Mouse (Mus musculus) stomach, embryonic 15.5 days (tissue): ENCODE measurements around the gene Homer1. TPM values are rescaled to one million over a fixed set of nuclear protein-coding genes. Genes with fewer than 3 reads are reported as not detected.

ENCODE experiments used
- ATAC-seq: fragments of 200-750 bp; cut with Nextera tagmentation; 2 replicates; pipeline ENCODE4 v1.8.0; 2017; ENCODE audit warnings: low read depth, moderate number of reproducible peaks, moderate TSS enrichment; ENCODE audit not compliant: insufficient read depth, low FRiP score
- H3K27ac ChIP-seq: fragments of 300-500 bp; sonication (generic); 2 replicates; pipeline ENCODE4 v1.5.1; 2015; ENCODE audit warnings: mild to moderate bottlenecking, inconsistent platforms
- H3K27me3 ChIP-seq: fragments of 300-500 bp; sonication (generic); replicated peaks from 2 replicates; pipeline ENCODE4 v1.6.1; 2015; ENCODE audit warnings: inconsistent platforms
- H3K36me3 ChIP-seq: fragments of 300-500 bp; sonication (generic); 2 replicates; pipeline ENCODE4 v1.6.1; 2015; ENCODE audit warnings: inconsistent platforms
- H3K4me1 ChIP-seq: fragments of 300-500 bp; sonication (generic); 2 replicates; pipeline ENCODE4 v1.6.1; 2015; ENCODE audit warnings: inconsistent platforms
- H3K4me2 ChIP-seq: fragments of 300-500 bp; sonication (generic); 2 replicates; pipeline ENCODE4 v1.6.1; 2015; ENCODE audit warnings: mild to moderate bottlenecking, inconsistent platforms
- H3K4me3 ChIP-seq: fragments of 300-500 bp; sonication (generic); replicated peaks from 2 replicates; pipeline ENCODE4 v1.5.1; 2015; ENCODE audit warnings: inconsistent platforms
- H3K9ac ChIP-seq: fragments of 300-500 bp; sonication (generic); 2 replicates; pipeline ENCODE4 v1.6.1; 2015; ENCODE audit warnings: inconsistent platforms
- H3K9me3 ChIP-seq: fragments of 300-500 bp; sonication (generic); 2 replicates; pipeline ENCODE4 v1.6.1; 2016; ENCODE audit warnings: inconsistent platforms
- WGBS: fragments of 180-500 bp; shearing (Covaris S2); methylation state at CpG from one replicate; pipeline ENCODE4 v1.1.7; 2015; 5-methylcytosine and 5-hydroxymethylcytosine counted together
- polyA plus RNA-seq: library from polyadenylated mRNA; unstranded; fragments of >200 nt; fragmentation: Nextera tagmentation; extraction: Ambion mirVana; gene quantifications from 2 replicates; pipeline ENCODE4 v1.2.1, GENCODE M21; 2015

The Homer1 gene
- polyA plus RNA-seq, 1 experiment from 2014 or later = 5.1 TPM

DNA sequence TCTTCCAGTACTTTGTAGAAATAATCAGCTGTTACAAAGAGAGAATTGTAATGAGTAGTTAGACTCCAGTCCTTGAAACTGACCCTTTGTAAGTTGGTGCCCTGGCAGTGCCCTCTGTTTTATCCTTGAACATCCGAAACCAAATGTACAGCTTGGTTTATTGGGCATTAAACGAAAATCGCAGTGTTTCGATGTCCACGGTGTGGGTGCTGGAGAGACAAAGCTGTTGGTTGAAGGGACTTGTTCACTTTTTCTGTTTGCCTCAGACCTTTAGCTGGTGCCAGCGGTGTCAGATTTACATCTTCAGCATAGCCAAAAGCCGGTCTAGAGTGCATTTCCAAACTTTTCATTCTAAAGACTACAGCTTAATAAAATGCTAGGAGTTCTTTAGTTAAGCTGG lies 6.2 kb downstream of the Homer1 start:
- H3K4me2 ChIP-seq = peak overlapping the region; percentile 80
- 23% methylated on average over 7 of the region's 7 CpGs for WGBS
- ATAC-seq = no peak
- peak overlapping the region; percentile 90 for H3K4me3 ChIP-seq
- no peaks in the 10 kb centered on the region for H3K36me3 ChIP-seq
- H3K27me3 ChIP-seq = no peaks in the 10 kb centered on the region
- H3K27ac ChIP-seq = no peak overlapping the region
- peaks cover 6% of the 10 kb centered on the region; the same call in 1 of the 2 replicates for H3K4me1 ChIP-seq
- no peak overlapping the region for H3K9ac ChIP-seq
- no peaks in the 10 kb centered on the region for H3K9me3 ChIP-seq

DNA sequence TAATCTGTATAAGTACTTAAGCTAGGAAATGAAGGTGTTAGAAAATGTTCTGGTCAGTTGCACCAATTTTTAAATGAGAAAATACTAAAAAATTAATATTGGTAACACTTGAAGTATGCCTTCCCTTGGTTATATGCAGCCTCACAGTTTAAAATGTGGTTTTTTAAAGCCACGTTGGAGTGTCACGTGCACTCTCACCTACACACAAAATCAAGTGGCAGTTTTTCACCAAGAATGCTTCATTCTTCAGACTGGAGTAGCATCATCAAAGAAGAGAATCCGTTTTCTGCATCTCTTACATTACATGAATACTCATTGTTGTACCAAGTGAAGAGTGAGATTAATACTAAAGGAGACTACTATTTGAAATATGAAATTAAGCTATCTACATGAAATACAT lies 7.1 kb downstream of the Homer1 start:
- ATAC-seq = no peak
- H3K27me3 ChIP-seq = no peaks in the 10 kb centered on the region
- no peaks in the 10 kb centered on the region for H3K36me3 ChIP-seq
- H3K27ac ChIP-seq = no peak overlapping the region
- 65% methylated on average over 3 of the region's 3 CpGs for WGBS
- no peak overlapping the region for H3K9ac ChIP-seq
- no peak overlapping the region for H3K4me2 ChIP-seq
- no peak overlapping the region for H3K4me3 ChIP-seq
- no peaks in the 10 kb centered on the region for H3K9me3 ChIP-seq
- H3K4me1 ChIP-seq = peaks cover 6% of the 10 kb centered on the region; the same call in 1 of the 2 replicates

DNA sequence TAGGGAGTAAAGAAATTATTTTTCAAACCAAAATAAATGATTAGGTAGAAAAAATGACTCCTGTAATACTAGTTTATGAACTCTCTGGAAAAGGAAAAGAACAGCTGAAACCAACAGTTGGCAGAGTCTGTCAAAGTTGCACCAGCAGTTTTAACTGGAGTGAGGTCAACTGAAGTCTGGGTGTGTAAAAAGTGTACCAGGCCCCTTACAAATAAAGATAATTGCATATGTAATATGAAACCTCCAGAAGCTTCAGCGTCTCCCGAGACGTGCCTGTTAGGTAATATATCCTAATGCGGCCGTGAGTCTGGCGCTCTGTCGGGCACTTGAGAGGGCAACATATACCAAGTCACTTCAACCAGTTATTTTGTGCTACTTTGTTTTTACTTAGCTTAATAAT lies 8.3 kb downstream of the Homer1 start:
- 23% methylated on average over 7 of the region's 7 CpGs for WGBS
- no peak for ATAC-seq
- Histone ChIP-seq H3K9ac (no peak overlapping the region), H3K27ac (no peak overlapping the region), H3K9me3 (no peaks in the 10 kb centered on the region), H3K36me3 (no peaks in the 10 kb centered on the region), H3K27me3 (no peaks in the 10 kb centered on the region), H3K4me2 (peak overlapping the region; percentile 13; the same call in 1 of the 2 replicates), H3K4me3 (no peak overlapping the region), H3K4me1 (peaks cover 6% of the 10 kb centered on the region; the same call in 1 of the 2 replicates)

DNA sequence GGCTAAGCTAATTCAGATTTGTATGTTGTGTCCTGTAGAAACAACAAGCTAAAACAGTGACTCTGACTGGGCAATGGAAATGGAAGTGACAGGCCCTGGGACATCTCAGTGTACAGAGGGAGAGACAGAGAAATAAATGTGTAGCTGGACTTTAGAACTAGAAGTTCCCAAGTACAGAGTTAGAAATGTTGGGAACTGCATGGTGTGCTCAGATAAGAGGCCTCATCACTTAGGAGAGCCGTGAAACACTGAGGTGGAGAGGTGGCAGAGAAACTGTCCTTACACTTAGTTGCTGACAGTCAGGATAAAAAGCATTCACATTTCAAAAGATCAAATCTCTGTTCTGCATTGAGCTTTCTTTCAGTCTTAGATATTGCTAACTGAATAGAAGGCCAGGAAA lies 9.9 kb downstream of the Homer1 start:
- Histone ChIP-seq H3K27ac (no peak overlapping the region), H3K4me3 (no peak overlapping the region), H3K4me1 (peaks cover 6% of the 10 kb centered on the region; the same call in 1 of the 2 replicates), H3K27me3 (no peaks in the 10 kb centered on the region), H3K9me3 (no peaks in the 10 kb centered on the region), H3K9ac (no peak overlapping the region), H3K4me2 (no peak overlapping the region), H3K36me3 (no peaks in the 10 kb centered on the region)
- 43% methylated on average over 1 of the region's 1 CpGs for WGBS
- ATAC-seq = no peak

DNA sequence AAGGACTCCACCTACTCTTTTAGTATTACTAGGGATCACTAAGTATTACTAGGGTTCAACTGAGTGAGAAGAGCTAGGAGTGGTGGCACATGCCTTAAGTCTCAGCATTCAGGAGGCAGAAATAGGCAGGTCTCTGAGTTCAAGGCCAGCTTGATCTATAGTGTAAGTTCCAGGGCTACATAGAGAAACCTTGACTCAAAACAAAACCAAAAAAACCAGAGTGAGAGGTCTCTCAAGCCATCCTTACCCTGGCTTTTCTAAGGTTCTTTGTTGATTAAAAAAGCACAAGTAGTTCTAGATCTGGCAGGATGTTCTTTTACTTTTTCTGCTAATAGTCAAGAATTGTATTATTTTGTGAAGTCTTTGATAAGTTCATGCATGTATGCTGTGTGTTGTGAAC lies 13.1 kb downstream of the Homer1 start:
- H3K9me3 ChIP-seq = no peaks in the 10 kb centered on the region
- ATAC-seq = no peak
- no peaks in the 10 kb centered on the region for H3K4me1 ChIP-seq
- no peaks in the 10 kb centered on the region for H3K36me3 ChIP-seq
- H3K4me2 ChIP-seq = no peak overlapping the region
- no peak overlapping the region for H3K27ac ChIP-seq
- H3K9ac ChIP-seq = no peak overlapping the region
- no peak overlapping the region for H3K4me3 ChIP-seq
- H3K27me3 ChIP-seq = no peaks in the 10 kb centered on the region

DNA sequence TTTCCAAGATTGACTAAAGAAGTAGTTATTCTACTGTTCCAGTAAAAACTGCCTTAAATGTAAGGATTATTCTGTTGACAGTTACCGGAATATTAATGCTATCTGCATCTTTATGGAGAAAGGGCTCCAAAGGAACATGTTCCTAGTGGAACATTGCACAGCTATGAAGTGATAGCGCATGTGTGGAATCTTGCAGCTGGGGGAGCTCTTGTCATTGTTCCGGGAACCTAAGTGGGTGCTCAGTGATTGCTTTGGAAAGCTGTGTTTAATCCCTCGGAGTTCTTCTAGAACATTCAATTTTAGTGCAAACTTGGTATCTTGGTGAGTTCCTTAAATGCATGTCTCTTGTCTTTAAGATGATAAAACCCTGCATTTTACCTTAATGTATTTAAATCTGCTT lies 14.9 kb downstream of the Homer1 start:
- 86% methylated on average over 4 of the region's 4 CpGs for WGBS
- ATAC-seq = no peak
- no peak overlapping the region for H3K9ac ChIP-seq
- H3K27me3 ChIP-seq = no peaks in the 10 kb centered on the region
- H3K4me3 ChIP-seq = no peak overlapping the region
- no peaks in the 10 kb centered on the region for H3K4me1 ChIP-seq
- no peaks in the 10 kb centered on the region for H3K36me3 ChIP-seq
- no peak overlapping the region for H3K27ac ChIP-seq
- no peaks in the 10 kb centered on the region for H3K9me3 ChIP-seq
- H3K4me2 ChIP-seq = no peak overlapping the region

DNA sequence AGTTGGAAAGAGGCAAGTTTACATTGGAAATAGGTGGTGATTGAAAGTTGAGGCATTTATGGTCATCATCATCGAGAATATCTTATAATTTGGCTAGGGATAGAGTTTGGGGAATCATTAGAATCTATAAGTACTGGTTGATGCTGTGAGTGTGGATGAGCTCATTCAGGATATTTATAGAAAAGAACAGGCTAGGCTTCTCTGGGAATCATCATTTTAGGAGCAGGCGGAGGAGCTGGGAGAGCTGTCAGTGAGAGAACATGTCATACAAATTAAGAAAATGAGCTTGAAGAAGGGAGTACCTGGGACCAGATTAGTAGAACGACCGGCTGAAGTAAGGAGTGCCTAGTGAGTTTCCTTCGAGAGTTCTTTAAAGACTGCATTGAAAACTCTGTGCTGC lies 20.7 kb downstream of the Homer1 start:
- no peak overlapping the region for H3K27ac ChIP-seq
- 77% methylated on average over 5 of the region's 5 CpGs for WGBS
- H3K36me3 ChIP-seq = no peaks in the 10 kb centered on the region
- H3K9me3 ChIP-seq = no peaks in the 10 kb centered on the region
- no peaks in the 10 kb centered on the region for H3K4me1 ChIP-seq
- H3K4me2 ChIP-seq = no peak overlapping the region
- H3K4me3 ChIP-seq = no peak overlapping the region
- no peak overlapping the region for H3K9ac ChIP-seq
- no peaks in the 10 kb centered on the region for H3K27me3 ChIP-seq
- no peak for ATAC-seq

DNA sequence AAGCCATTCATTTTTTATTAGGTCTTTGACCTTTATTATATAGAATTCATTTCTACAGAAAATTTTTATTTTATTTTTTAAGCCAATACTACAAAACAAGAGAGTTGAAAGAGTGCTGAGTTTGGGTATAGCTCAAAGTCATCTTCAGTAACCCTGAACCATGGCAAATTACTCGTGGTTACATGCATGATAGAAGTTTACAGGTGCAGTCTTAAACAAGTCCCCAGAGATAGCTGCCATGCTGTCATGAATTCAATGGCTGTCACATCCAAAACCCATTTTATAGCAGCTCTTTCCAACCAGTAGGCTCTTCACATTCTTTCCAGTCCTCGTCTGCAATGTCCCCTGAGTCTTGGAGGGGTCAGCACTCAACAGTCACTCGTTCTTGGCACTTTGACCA lies 26.9 kb downstream of the Homer1 start:
- H3K36me3 ChIP-seq = no peaks in the 10 kb centered on the region
- H3K9me3 ChIP-seq = no peaks in the 10 kb centered on the region
- no peaks in the 10 kb centered on the region for H3K27me3 ChIP-seq
- H3K27ac ChIP-seq = no peak overlapping the region
- H3K4me2 ChIP-seq = no peak overlapping the region
- ATAC-seq = no peak
- WGBS = 86% methylated on average over 3 of the region's 3 CpGs
- no peaks in the 10 kb centered on the region for H3K4me1 ChIP-seq
- H3K9ac ChIP-seq = no peak overlapping the region
- H3K4me3 ChIP-seq = no peak overlapping the region

DNA sequence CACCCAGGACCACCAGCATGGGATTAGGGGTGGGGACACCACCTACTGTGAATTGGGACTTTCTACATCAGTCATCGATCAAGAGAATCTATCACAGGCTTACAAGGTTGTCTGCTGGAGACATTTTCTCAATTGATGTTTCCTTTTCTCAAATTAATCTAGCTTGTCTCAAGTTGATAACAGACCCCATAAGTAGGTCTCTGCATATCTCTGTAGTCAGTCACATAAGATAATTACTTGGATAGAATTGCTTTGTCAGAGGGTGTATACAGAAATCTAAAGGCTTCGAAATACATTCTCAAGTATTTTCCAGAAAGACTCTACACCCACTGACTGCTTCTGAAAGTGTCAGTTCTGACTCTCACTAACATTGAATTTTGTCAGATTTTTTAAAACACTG lies 32.3 kb downstream of the Homer1 start:
- Histone ChIP-seq H3K27me3 (no peaks in the 10 kb centered on the region), H3K4me3 (no peak overlapping the region), H3K9me3 (no peaks in the 10 kb centered on the region), H3K4me1 (no peaks in the 10 kb centered on the region), H3K27ac (no peak overlapping the region), H3K36me3 (no peaks in the 10 kb centered on the region), H3K9ac (no peak overlapping the region), H3K4me2 (no peak overlapping the region)
- no peak for ATAC-seq
- WGBS = 76% methylated on average over 2 of the region's 2 CpGs

DNA sequence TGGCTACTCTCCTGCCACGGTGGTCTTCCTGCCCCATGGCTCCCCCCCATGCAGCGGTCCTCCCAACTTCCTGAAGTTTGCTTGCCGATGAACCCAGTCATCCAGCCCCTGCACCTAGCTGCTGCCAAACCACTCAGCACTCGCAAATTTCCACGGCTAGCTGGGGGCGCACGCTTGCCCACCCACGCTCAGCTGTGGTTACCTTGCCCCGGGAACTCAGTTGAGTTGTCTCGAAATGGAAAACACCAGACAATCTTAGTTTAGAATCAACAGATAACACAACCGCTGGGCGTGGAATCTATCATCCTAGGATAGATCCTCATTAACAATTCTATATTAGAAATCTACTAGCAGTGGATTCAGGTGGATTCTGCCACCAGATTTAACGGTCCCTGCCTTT lies 33.1 kb downstream of the Homer1 start:
- no peak for ATAC-seq
- H3K36me3 ChIP-seq = no peaks in the 10 kb centered on the region
- no peaks in the 10 kb centered on the region for H3K27me3 ChIP-seq
- 91% methylated on average over 13 of the region's 13 CpGs for WGBS
- no peak overlapping the region for H3K4me3 ChIP-seq
- no peak overlapping the region for H3K27ac ChIP-seq
- no peaks in the 10 kb centered on the region for H3K4me1 ChIP-seq
- no peak overlapping the region for H3K4me2 ChIP-seq
- H3K9ac ChIP-seq = no peak overlapping the region
- H3K9me3 ChIP-seq = no peaks in the 10 kb centered on the region

DNA sequence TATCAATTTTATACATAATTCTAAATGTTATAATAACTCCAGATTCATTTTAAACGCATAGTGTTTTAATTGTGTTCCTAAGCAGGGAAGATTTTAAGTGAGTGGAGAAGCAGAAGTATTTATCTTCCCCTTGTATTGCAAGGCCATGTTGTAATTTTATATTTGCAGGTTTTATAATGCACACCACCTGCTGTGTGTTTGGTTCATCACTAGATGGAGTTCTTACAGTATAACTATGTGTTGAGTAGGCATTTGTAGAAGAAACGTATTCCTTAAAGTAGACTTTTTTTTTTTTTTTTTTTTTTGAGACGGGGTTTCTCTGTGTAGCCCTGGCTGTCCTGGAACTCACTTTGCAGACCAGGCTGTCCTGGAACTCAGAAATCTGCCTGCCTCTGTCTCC lies 35.9 kb downstream of the Homer1 start:
- ATAC-seq = no peak

DNA sequence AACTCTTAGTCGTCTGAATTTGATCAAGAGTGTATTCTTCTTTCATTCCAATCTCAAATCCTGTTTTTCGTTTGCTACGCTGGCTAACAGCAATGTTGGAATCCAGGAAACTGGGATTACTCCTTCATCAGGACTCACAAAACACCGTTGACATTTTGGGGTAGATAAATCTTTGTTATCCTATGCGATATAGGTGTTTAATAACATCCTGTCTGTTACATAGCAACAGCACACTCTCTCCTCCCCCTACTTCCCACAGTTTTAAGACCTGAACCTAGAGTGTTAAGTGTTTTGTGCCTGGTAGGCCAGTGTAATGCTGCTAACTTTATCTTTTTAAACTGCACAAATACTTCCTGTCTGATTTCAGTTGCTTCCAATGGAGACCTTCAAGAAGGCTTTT lies 39.0 kb downstream of the Homer1 start:
- 25% methylated on average over 5 of the region's 5 CpGs for WGBS
- no peaks in the 10 kb centered on the region for H3K36me3 ChIP-seq
- ATAC-seq = no peak
- no peaks in the 10 kb centered on the region for H3K27me3 ChIP-seq
- H3K9ac ChIP-seq = no peak overlapping the region
- H3K4me3 ChIP-seq = no peak overlapping the region
- H3K27ac ChIP-seq = no peak overlapping the region
- H3K9me3 ChIP-seq = no peaks in the 10 kb centered on the region
- no peak overlapping the region for H3K4me2 ChIP-seq
- no peaks in the 10 kb centered on the region; the same call in 1 of the 2 replicates for H3K4me1 ChIP-seq

More for the DNA sequence above, 35.9 kb downstream of the Homer1 start:
- H3K36me3 ChIP-seq = no peaks in the 10 kb centered on the region
- H3K9ac ChIP-seq = no peak overlapping the region
- H3K4me1 ChIP-seq = no peaks in the 10 kb centered on the region; the same call in 1 of the 2 replicates
- no peaks in the 10 kb centered on the region for H3K9me3 ChIP-seq
- H3K27ac ChIP-seq = no peak overlapping the region
- H3K27me3 ChIP-seq = no peaks in the 10 kb centered on the region
- no peak overlapping the region for H3K4me2 ChIP-seq
- WGBS = 63% methylated on average over 3 of the region's 3 CpGs
- H3K4me3 ChIP-seq = no peak overlapping the region

DNA sequence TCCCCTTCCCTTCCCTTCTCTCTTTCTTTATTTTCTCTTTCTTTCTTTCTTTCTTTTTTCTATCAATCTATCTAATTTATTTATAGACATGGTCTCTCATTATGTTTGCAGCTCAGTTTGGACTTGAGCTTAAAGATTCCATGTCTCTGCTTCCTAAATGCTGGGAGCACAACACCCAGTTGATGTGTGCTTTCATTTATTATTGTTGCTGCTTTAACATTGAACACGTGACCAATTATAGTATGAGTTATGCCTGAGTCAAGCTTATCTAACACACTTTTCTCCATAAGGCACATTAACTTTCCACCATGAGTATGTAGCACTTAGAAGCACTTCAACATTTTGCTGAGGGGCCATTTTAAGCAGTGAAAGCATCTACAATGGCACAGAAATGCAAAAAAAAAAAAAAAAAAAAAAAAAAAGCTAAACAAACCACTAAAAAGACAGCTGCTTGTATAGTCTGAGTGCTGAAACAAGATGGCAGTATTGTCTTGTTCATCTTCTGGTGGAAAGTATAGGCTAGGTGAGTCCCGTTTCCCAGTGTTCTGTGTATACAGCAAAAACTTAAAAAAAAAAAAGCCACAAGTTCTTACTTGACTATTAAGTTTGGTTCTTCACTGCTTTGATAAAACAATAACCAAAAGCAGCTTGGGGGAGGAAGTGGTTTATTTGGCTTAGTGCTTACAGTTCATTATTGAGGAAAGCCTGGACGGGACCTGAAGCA lies 41.3 kb downstream of the Homer1 start:
- Histone ChIP-seq H3K36me3 (no peaks in the 10 kb centered on the region), H3K9ac (no peak overlapping the region), H3K27ac (no peak overlapping the region), H3K4me3 (no peak overlapping the region), H3K9me3 (no peaks in the 10 kb centered on the region), H3K4me1 (no peaks in the 10 kb centered on the region; the same call in 1 of the 2 replicates), H3K4me2 (no peak overlapping the region), H3K27me3 (no peaks in the 10 kb centered on the region)
- WGBS = 77% methylated on average over 3 of the region's 3 CpGs
- ATAC-seq = no peak
